24 mouse cellular contexts compared by ENCODE assay signal in genomic region chr1:141435452-141435851, GRCm38 (mm10).
A peak's percentile ranks its signal among the peaks of the same experiment; 100 is the strongest.
DNase-seq lines count a peak whose midpoint lies in the region; ATAC-seq and TF ChIP-seq lines count a peak whose summit lies in the region.
"Had no signal": no experiment of that assay in that cellular context is flagged by ENCODE, and none has a peak within 500 bp of the region (broad histone marks: within the 10 kb centered on the region; RNA-seq: fewer than 3 reads in every experiment).

No protein-coding gene starts in this region.

- H3K27ac ChIP-seq in heart, adult 2 months = no peak overlapping the region
- H3K27ac ChIP-seq in midbrain, embryonic 13.5 days = no peak overlapping the region
- H3K27ac ChIP-seq: embryonic facial prominence, embryonic 12.5 days; forebrain, embryonic 12.5 days; heart, embryonic 13.5 days; hindbrain, embryonic 12.5 days; hindbrain, postnatal 0 days had no signal

- no peaks in the 10 kb centered on the region for H3K79me2 ChIP-seq in heart, adult 2 months (replicated peaks; ENCODE audit: control insufficient read depth, insufficient read depth, low read length)

- no peak overlapping the region for H3K9ac ChIP-seq in heart, adult 2 months (ENCODE audit: low read depth, low read length)
- no peak overlapping the region for H3K9ac ChIP-seq in midbrain, embryonic 13.5 days (replicated peaks)
- H3K9ac ChIP-seq: embryonic facial prominence, embryonic 12.5 days; forebrain, embryonic 12.5 days; heart, embryonic 13.5 days; hindbrain, embryonic 12.5 days had no signal

- TF ChIP-seq CTCF in heart, adult 2 months (IDR thresholded peaks at IDR 0.05) = peak; percentile 41
- peak; percentile 86 for TF ChIP-seq CTCF in E14TG2a.4 (conservative IDR thresholded peaks at IDR 0.05; ENCODE audit: low read length)

- no peak overlapping the region for H3K4me2 ChIP-seq in midbrain, embryonic 13.5 days (replicated peaks)
- H3K4me2 ChIP-seq: embryonic facial prominence, embryonic 12.5 days; forebrain, embryonic 12.5 days; heart, embryonic 13.5 days; hindbrain, embryonic 12.5 days had no signal

- TF ChIP-seq EP300 in heart, adult 2 months (IDR thresholded peaks at IDR 0.05; ENCODE audit: insufficient read depth, low read depth, low read length) = no peak

- no peak for TF ChIP-seq POLR2A in heart, adult 2 months (IDR thresholded peaks at IDR 0.05; ENCODE audit: insufficient read depth, low read depth, low read length)

- no peak for ATAC-seq in midbrain, embryonic 13.5 days
- ATAC-seq: forebrain, embryonic 16.5 days; hindbrain, postnatal 0 days; Patski had no signal

- WGBS in heart, adult 2 months = 5% methylated on average over 1 of the region's 1 CpGs
- 8% methylated on average over 1 of the region's 1 CpGs for WGBS in midbrain, embryonic 13.5 days

- H3K36me3 ChIP-seq in heart, adult 2 months (ENCODE audit: control insufficient read depth, insufficient read depth, low read length) = no peaks in the 10 kb centered on the region
- H3K36me3 ChIP-seq in E14TG2a.4 (ENCODE audit: insufficient read depth, low read length) = no peaks in the 10 kb centered on the region
- H3K36me3 ChIP-seq in midbrain, embryonic 13.5 days = no peaks in the 10 kb centered on the region
- H3K36me3 ChIP-seq: embryonic facial prominence, embryonic 12.5 days; forebrain, embryonic 12.5 days; G1E; heart, embryonic 13.5 days; hindbrain, embryonic 12.5 days had no signal

- H3K27me3 ChIP-seq in heart, adult 2 months (ENCODE audit: control insufficient read depth, insufficient read depth, low read length) = no peaks in the 10 kb centered on the region
- H3K27me3 ChIP-seq in E14TG2a.4 (ENCODE audit: insufficient read depth, low read length) = no peaks in the 10 kb centered on the region
- H3K27me3 ChIP-seq in midbrain, embryonic 13.5 days = no peaks in the 10 kb centered on the region
- H3K27me3 ChIP-seq: CH12.LX; embryonic facial prominence, embryonic 12.5 days; forebrain, embryonic 12.5 days; heart, embryonic 13.5 days; hindbrain, embryonic 12.5 days; Patski had no signal

- no peak overlapping the region for H3K4me3 ChIP-seq in heart, adult 2 months
- no peak overlapping the region for H3K4me3 ChIP-seq in E14TG2a.4 (replicated peaks; ENCODE audit: low read length)
- no peak overlapping the region for H3K4me3 ChIP-seq in midbrain, embryonic 13.5 days (replicated peaks)
- H3K4me3 ChIP-seq: embryonic facial prominence, embryonic 12.5 days; forebrain, embryonic 12.5 days; heart, embryonic 13.5 days; hindbrain, embryonic 12.5 days had no signal

- H3K9me3 ChIP-seq in E14TG2a.4 (ENCODE audit: low read length) = no peaks in the 10 kb centered on the region
- H3K9me3 ChIP-seq in midbrain, embryonic 13.5 days = no peaks in the 10 kb centered on the region
- H3K9me3 ChIP-seq: embryonic facial prominence, embryonic 12.5 days; forebrain, embryonic 12.5 days; heart, embryonic 13.5 days; hindbrain, embryonic 12.5 days had no signal

- DNase-seq in adrenal gland, postnatal 10 days = peak; percentile 4
- DNase-seq in adrenal gland, adult 8-10 months = no peak
- no peak for DNase-seq in heart, adult 2 months
- DNase-seq in heart, postnatal 36 days = no peak
- peak; percentile 4 for DNase-seq in ZHBTc4 (ENCODE audit: low read depth, low spot score)
- DNase-seq in urinary bladder, postnatal 10 days (ENCODE audit: low spot score) = no peak
- DNase-seq: adrenal gland, adult 2 months; cerebellum, adult 18-20 months; cerebellum, adult 9-11 months; embryo, embryonic 11 days; gastrocnemius, postnatal 25 days; heart, postnatal 4 days; kidney, adult 11 months had no signal

- intact Hi-C loops in heart, adult 2 months (cut with DNase I) = no loop called here
- intact Hi-C loops in heart, postnatal 36 days (cut with DNase I) = no loop called here

- no peaks in the 10 kb centered on the region for H3K4me1 ChIP-seq in heart, adult 2 months (ENCODE audit: control insufficient read depth, insufficient read depth, low read length)
- no peaks in the 10 kb centered on the region for H3K4me1 ChIP-seq in E14TG2a.4 (replicated peaks; ENCODE audit: low read depth, low read length)
- H3K4me1 ChIP-seq in midbrain, embryonic 13.5 days (replicated peaks) = no peaks in the 10 kb centered on the region
- H3K4me1 ChIP-seq: embryonic facial prominence, embryonic 12.5 days; forebrain, embryonic 12.5 days; heart, embryonic 13.5 days; hindbrain, embryonic 12.5 days had no signal

Comparison
In these comparisons a context has a peak if more than half of its experiments do, and no peak if none do; other contexts are left out.
1. DNase-seq: peak in adrenal gland, postnatal 10 days (single experiment) and ZHBTc4 (single experiment); none in adrenal gland, adult 8-10 months (single experiment), heart, adult 2 months (0 of 2), heart, postnatal 36 days (0 of 2) and urinary bladder, postnatal 10 days (single experiment).